Mouse (Mus musculus) midbrain, embryonic 14.5 days (tissue): ENCODE measurements around the gene Ptms. TPM values are rescaled to one million over a fixed set of nuclear protein-coding genes. Genes with fewer than 3 reads are reported as not detected.

Source experiments
- ATAC-seq: fragments of 200-750 bp; cut with Nextera tagmentation; 2 replicates; pipeline ENCODE4 v1.8.0; 2017; ENCODE audit warnings: moderate number of reproducible peaks, moderate library complexity; ENCODE audit not compliant: low FRiP score, low TSS enrichment
- DNase-seq: peaks from one replicate; pipeline ENCODE4 v3.0.0-alpha.2; 2015
- H3K27ac ChIP-seq: fragments of 300-500 bp; sonication (generic); replicated peaks from 2 replicates; pipeline ENCODE4 v1.5.1; 2014; ENCODE audit warnings: mild to moderate bottlenecking, low read depth, low read length, moderate library complexity
- H3K27me3 ChIP-seq: fragments of 300-500 bp; sonication (generic); 2 replicates; pipeline ENCODE4 v1.6.1; 2014; ENCODE audit warnings: low read length, control low read depth, mixed read lengths; ENCODE audit not compliant: control insufficient read depth, insufficient read depth
- H3K36me3 ChIP-seq: fragments of 300-500 bp; sonication (generic); 2 replicates; pipeline ENCODE4 v1.6.1; 2014; ENCODE audit warnings: low read length, control low read depth; ENCODE audit not compliant: control insufficient read depth, insufficient read depth
- H3K4me1 ChIP-seq: fragments of 300-500 bp; sonication (generic); 2 replicates; pipeline ENCODE4 v1.6.1; 2014; ENCODE audit warnings: mild to moderate bottlenecking, antibody characterized with exemption, low read length, control low read depth; ENCODE audit not compliant: control insufficient read depth, insufficient read depth
- H3K4me2 ChIP-seq: fragments of 300-500 bp; sonication (generic); 2 replicates; pipeline ENCODE4 v1.6.1; 2014; ENCODE audit warnings: mild to moderate bottlenecking, low read length, moderate library complexity
- H3K4me3 ChIP-seq: fragments of 300-500 bp; sonication (generic); replicated peaks from 2 replicates; pipeline ENCODE4 v1.5.1; 2014; ENCODE audit warnings: low read depth, low read length
- H3K9ac ChIP-seq: fragments of 300-500 bp; sonication (generic); replicated peaks from 2 replicates; pipeline ENCODE4 v1.6.1; 2014; ENCODE audit warnings: mild to moderate bottlenecking, low read length, moderate library complexity
- H3K9me3 ChIP-seq: fragments of 300-500 bp; sonication (generic); 2 replicates; pipeline ENCODE4 v1.6.1; 2016; ENCODE audit warnings: low read length, control low read depth, mixed read lengths; ENCODE audit not compliant: control insufficient read depth
- WGBS: fragments of 180-500 bp; shearing (Covaris S2); extraction: QIAGEN DNeasy Blood & Tissue Kit; methylation state at CpG from one replicate; pipeline ENCODE4 v1.1.7; 2014; 5-methylcytosine and 5-hydroxymethylcytosine counted together
- polyA plus RNA-seq: library from polyadenylated mRNA; unstranded; fragments of >200 nt; fragmentation: Nextera tagmentation; extraction: Ambion mirVana; gene quantifications from 2 replicates; pipeline ENCODE4 v1.2.1, GENCODE M21; 2014

Ptms gene
- polyA plus RNA-seq, 1 experiment from 2014 or later: 749 TPM

GRCm38 (mm10) chr6:124887986-124888385 is 31.9 kb downstream of the Ptms start, which contains the start of gene Cd4:
Gene Cd4, minus strand, starts transcription at chr6:124888221.
- Histone ChIP-seq H3K27ac (no peak within 1 kb of the TSS), H3K9me3 (no peaks in the 10 kb centered on the region; the same call in 1 of the 2 replicates), H3K9ac (no peak within 1 kb of the TSS), H3K36me3 (no peaks in the 10 kb centered on the region), H3K4me2 (no peak within 1 kb of the TSS), H3K27me3 (no peaks in the 10 kb centered on the region), H3K4me3 (no peak within 1 kb of the TSS), H3K4me1 (no peaks in the 10 kb centered on the region)
- ATAC-seq (no peak), DNase-seq (no peak)
- WGBS: 91% methylated on average over 9 of the region's 9 CpGs

- H3K9ac ChIP-seq: no peak overlapping the region
- H3K4me2 ChIP-seq: no peak overlapping the region
- no peaks in the 10 kb centered on the region for H3K27me3 ChIP-seq
- no peak overlapping the region for H3K27ac ChIP-seq
- DNase-seq (no peak), ATAC-seq (no peak)
- WGBS: 94% methylated on average over 8 of the region's 8 CpGs
- H3K36me3 ChIP-seq: no peaks in the 10 kb centered on the region
- no peaks in the 10 kb centered on the region for H3K4me1 ChIP-seq
- H3K9me3 ChIP-seq: no peaks in the 10 kb centered on the region; the same call in 1 of the 2 replicates
- no peak overlapping the region for H3K4me3 ChIP-seq
Observed at GRCm38 (mm10) chr6:124885956-124886381, 33.9 kb downstream of the Ptms start.

- Histone ChIP-seq H3K36me3 (no peaks in the 10 kb centered on the region), H3K4me1 (no peaks in the 10 kb centered on the region), H3K4me2 (no peak overlapping the region), H3K9me3 (no peaks in the 10 kb centered on the region; the same call in 1 of the 2 replicates), H3K4me3 (no peak overlapping the region), H3K27me3 (no peaks in the 10 kb centered on the region), H3K27ac (no peak overlapping the region), H3K9ac (no peak overlapping the region)
- ATAC-seq (no peak), DNase-seq (no peak)
- WGBS: 83% methylated on average over 10 of the region's 10 CpGs
Observed at GRCm38 (mm10) chr6:124884714-124885500, 35.0 kb downstream of the Ptms start.

DNA sequence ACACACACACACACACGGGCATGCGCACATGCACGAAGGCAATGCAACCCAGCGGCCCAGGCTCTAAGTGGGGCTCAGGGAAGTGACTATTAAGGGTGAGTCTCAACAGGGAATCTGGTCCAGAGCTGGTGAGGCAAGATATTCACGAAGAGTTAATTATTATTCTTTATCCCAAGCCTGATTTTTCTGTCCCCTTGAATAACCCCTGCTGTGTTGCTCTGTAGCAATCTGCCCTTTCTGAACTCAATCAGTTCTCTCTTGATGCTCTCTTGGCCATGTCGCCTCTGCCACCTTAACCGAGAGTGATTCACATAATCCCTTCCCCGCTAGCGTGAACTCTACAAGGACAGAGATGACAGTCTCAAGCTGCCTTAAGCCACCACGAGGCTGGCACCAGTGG is 36.6 kb downstream of the Ptms start:
- H3K9ac ChIP-seq: no peak overlapping the region
- DNase-seq: no peak
- H3K4me1 ChIP-seq: no peaks in the 10 kb centered on the region
- H3K27me3 ChIP-seq: no peaks in the 10 kb centered on the region
- no peaks in the 10 kb centered on the region for H3K36me3 ChIP-seq
- H3K9me3 ChIP-seq: no peaks in the 10 kb centered on the region
- WGBS: 62% methylated on average over 10 of the region's 10 CpGs
- H3K27ac ChIP-seq: no peak overlapping the region
- ATAC-seq: no peak
- no peak overlapping the region for H3K4me3 ChIP-seq
- no peak overlapping the region for H3K4me2 ChIP-seq

DNA sequence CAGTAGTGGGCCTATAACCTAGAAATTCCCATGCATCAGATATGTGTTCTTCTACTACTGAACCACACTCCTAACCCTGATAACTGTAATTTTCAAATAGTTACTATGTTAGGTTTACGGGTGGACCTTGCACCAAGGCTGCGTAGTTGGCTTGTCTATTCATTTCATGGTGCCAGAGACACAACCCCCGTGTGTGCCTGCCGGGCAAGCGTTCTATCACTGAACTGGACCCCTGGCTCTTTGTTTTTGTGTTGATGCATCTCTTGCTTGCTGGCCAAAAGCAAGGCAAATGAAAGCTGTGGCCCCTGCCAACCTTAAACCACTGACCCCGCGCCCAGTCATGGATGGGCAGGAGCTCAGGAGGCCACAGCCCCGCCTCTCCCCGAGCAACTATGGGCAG is 38.1 kb downstream of the Ptms start:
- no peak for ATAC-seq
- WGBS: 96% methylated on average over 9 of the region's 9 CpGs

DNA sequence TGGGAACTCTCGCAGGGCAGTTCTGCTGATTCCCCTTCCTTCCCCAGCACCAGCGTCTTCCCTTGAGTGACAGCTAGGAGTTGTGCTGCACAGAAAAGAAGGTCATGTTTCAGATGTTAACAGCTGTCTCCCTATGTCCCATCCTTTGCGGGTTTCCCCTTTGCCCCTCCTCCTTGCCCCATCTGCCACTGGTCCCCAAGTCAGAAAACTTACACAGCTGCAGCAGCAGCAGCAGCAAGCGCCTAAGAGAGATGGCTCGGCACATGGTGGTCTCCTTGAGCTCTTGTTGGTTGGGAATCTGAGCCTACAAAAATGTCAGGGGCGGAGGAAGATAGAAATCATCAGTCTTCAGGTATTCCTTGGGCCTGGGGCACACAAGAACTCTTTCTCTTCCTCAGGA is 40.5 kb downstream of the Ptms start:
- H3K4me3 ChIP-seq: no peak overlapping the region
- 69% methylated on average over 6 of the region's 6 CpGs for WGBS
- no peaks in the 10 kb centered on the region for H3K36me3 ChIP-seq
- H3K27me3 ChIP-seq: no peaks in the 10 kb centered on the region
- H3K9me3 ChIP-seq: no peaks in the 10 kb centered on the region
- no peak overlapping the region for H3K27ac ChIP-seq
- no peaks in the 10 kb centered on the region for H3K4me1 ChIP-seq
- no peak overlapping the region for H3K9ac ChIP-seq
- no peak overlapping the region for H3K4me2 ChIP-seq
- ATAC-seq: no peak
- no peak for DNase-seq

More for the DNA sequence above, 38.1 kb downstream of the Ptms start:
- no peak overlapping the region for H3K9ac ChIP-seq
- H3K36me3 ChIP-seq: no peaks in the 10 kb centered on the region
- no peak for DNase-seq
- no peak overlapping the region for H3K27ac ChIP-seq
- no peaks in the 10 kb centered on the region for H3K9me3 ChIP-seq
- no peaks in the 10 kb centered on the region for H3K27me3 ChIP-seq
- no peak overlapping the region for H3K4me2 ChIP-seq
- no peaks in the 10 kb centered on the region for H3K4me1 ChIP-seq
- H3K4me3 ChIP-seq: no peak overlapping the region

DNA sequence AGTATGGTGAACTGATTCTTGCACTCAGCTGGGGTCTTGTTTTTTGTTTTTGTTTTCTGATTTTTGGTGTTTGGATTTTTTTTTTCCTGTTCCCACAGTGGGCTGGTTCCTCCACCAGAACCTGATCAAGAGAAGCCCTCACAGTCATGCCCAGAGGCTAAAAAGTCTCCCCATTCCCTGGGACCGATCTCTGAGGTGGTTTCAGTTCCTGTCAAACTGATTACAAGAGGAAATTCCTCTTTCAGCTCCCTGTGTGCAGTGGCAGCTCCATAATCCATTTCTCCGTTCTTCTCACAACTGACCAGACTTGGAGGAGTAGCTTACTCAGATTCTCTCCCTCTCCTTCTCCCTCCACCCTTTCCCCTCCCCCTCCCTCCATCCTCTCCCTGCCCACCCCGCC is 45.6 kb downstream of the Ptms start:
- Histone ChIP-seq H3K4me3 (no peak overlapping the region), H3K4me1 (no peaks in the 10 kb centered on the region), H3K9ac (no peak overlapping the region), H3K9me3 (no peaks in the 10 kb centered on the region), H3K27me3 (no peaks in the 10 kb centered on the region), H3K4me2 (no peak overlapping the region), H3K27ac (no peak overlapping the region), H3K36me3 (no peaks in the 10 kb centered on the region)
- 44% methylated on average over 3 of the region's 3 CpGs for WGBS
- ATAC-seq: no peak
- DNase-seq: no peak

DNA sequence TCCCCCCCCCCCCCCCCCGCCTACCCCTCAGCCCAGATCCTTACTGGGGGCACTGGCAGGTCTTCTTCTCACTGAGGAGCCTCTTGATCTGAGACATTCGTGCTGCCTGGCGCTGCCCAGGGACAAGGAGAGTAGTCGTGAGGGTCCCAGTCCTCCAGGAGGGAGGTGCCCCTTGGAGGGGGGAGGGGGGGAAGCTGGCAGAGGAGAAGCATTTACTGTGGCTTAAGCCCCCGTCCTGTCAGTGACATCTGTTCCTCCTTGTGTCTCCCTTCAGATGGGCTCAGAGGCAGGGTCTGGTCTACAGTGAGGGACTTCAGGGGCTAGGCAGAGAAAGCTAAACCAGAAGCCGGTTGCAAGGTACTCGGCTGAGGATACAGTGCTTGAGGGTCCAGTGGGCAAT is 53.3 kb downstream of the Ptms start:
- Histone ChIP-seq H3K4me2 (no peak overlapping the region), H3K4me3 (no peak overlapping the region), H3K4me1 (peaks cover 30% of the 10 kb centered on the region), H3K36me3 (no peaks in the 10 kb centered on the region), H3K27me3 (no peaks in the 10 kb centered on the region), H3K9ac (peak overlapping the region; percentile 13; the same call in 1 of the 2 replicates), H3K27ac (0 out of 2 replicates have a peak overlapping the region, but pooled peaks have one; percentile 13), H3K9me3 (no peaks in the 10 kb centered on the region)
- WGBS: 51% methylated on average over 6 of the region's 7 CpGs
- ATAC-seq: no peak
- no peak for DNase-seq
